Comparison of ENCODE assay signal across 27 mouse cellular contexts in the genomic region with DNA sequence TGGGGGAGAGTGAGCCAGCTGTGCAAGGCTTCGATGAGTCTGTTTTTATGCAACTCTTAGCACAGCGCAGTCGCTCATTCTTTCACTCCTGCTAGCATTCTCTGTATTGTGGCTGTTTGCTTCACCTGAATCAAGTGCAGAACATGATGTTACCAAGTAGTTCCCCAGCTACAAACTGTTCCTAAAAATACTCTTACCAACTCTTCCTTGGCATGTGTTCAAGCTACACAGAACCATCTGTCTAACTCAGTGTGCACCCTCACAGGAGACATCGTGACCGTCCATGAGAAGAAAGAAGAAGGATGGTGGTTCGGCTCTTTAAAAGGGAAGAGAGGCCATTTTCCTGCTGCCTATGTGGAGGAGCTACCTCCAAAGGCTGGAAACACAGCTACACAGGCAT. TPM values are rescaled to one million over a fixed set of nuclear protein-coding genes. Genes with fewer than 3 reads are reported as not detected.
DNase-seq lines count a peak whose midpoint lies in the region; TF ChIP-seq lines count a peak whose summit lies in the region.
"Had no signal": no experiment of that assay in that cellular context is flagged by ENCODE, and none has a peak within 500 bp of the region (broad histone marks: within the 10 kb centered on the region; RNA-seq: fewer than 3 reads in every experiment).

No protein-coding gene starts in this region.

- intact Hi-C loops in left cerebral cortex, postnatal 36 days (cut with DNase I), result no loop called here
- intact Hi-C loops in gastrocnemius, adult 2 months (cut with DNase I), result no loop called here

- DNase-seq in cerebellum, postnatal 10 days, result peak; percentile 5 to 12
- DNase-seq in cerebellum, adult 18-20 months, result no peak
- DNase-seq in layer of hippocampus, adult 2 months (ENCODE audit: low spot score in 2 of 2), result peak in 1 of 2 experiments; percentile 29
- DNase-seq in layer of hippocampus, postnatal 25 days (ENCODE audit: extremely low spot score in 1 of 2, low spot score in 1 of 2), result no peak
- peak; percentile 15 to 25 for DNase-seq in left cerebral cortex, postnatal 36 days (ENCODE audit: low spot score in 2 of 2)
- DNase-seq in ovary, postnatal 36 days (ENCODE audit: low spot score), result no peak
- DNase-seq in gastrocnemius, adult 2 months, result no peak
- DNase-seq: adrenal gland, adult 8-10 months; forebrain, postnatal 0 days; gastrocnemius, postnatal 36 days; heart, postnatal 10 days; kidney, adult 8-10 months; kidney, postnatal 36 days; lung, embryonic 14.5 days; lung, postnatal 36 days; spleen, adult 18-20 months; thymus, adult 18-20 months; thymus, postnatal 4 days had no signal

- no peak for TF ChIP-seq POLR2A in bone marrow macrophage, adult 2 months (IDR thresholded peaks at IDR 0.05; ENCODE audit: borderline replicate concordance, low read depth, low read length)

- 0 out of 2 replicates have a peak overlapping the region, but pooled peaks have one; percentile 19 for H3K27ac ChIP-seq in layer of hippocampus, adult 2 months
- peak overlapping the region; percentile 17; the same call in 1 of the 2 replicates for H3K27ac ChIP-seq in bone marrow macrophage, adult 2 months (ENCODE audit: insufficient read depth, low read depth, low read length)
- H3K27ac ChIP-seq in gastrocnemius, adult 2 months, result no peak overlapping the region
- H3K27ac ChIP-seq: heart, embryonic 10.5 days; hindbrain, embryonic 12.5 days; liver, embryonic 12.5 days had no signal

- H3K4me1 ChIP-seq in bone marrow macrophage, adult 2 months (ENCODE audit: control insufficient read depth, insufficient read depth, low read length), result peaks cover 5% of the 10 kb centered on the region
- H3K4me1 ChIP-seq: heart, embryonic 10.5 days; hindbrain, embryonic 12.5 days had no signal

- no peak overlapping the region for H3K4me3 ChIP-seq in layer of hippocampus, adult 2 months
- no peak overlapping the region for H3K4me3 ChIP-seq in bone marrow macrophage, adult 2 months (ENCODE audit: insufficient read depth, low read length)
- no peak overlapping the region for H3K4me3 ChIP-seq in gastrocnemius, adult 2 months
- H3K4me3 ChIP-seq: forebrain, embryonic 10.5 days; heart, embryonic 10.5 days; hindbrain, embryonic 12.5 days; liver, embryonic 12.5 days; midbrain, embryonic 10.5 days had no signal

- no peak for TF ChIP-seq CTCF in layer of hippocampus, adult 2 months (conservative IDR thresholded peaks at IDR 0.05)
- TF ChIP-seq CTCF in bone marrow macrophage, adult 2 months (IDR thresholded peaks at IDR 0.05; ENCODE audit: low read depth, low read length), result no peak
- no peak for TF ChIP-seq CTCF in gastrocnemius, adult 2 months (IDR thresholded peaks at IDR 0.05)

RNA-seq across cellular contexts. Expression of a gene that starts 17.3 kb away (rescaled TPM):
- 1 to 10 TPM in 1 of 2 experiments, under 1 TPM in 1; 0.71 to 1.2 TPM for total RNA-seq in layer of hippocampus, adult 2 months (2021)
- total RNA-seq in layer of hippocampus, postnatal 25 days (2021), result 1 to 10 TPM; 1.1 to 1.4 TPM
- 41.9 and 47.4 TPM in 2 replicates for polyA plus RNA-seq in bone marrow macrophage, adult 2 months (2012; ENCODE audit: insufficient read depth, insufficient read length, missing spikeins)
- total RNA-seq in left cerebral cortex, postnatal 36 days (2021), result 1 to 10 TPM in 1 of 2 experiments, under 1 TPM in 1; 0.86 to 1.4 TPM
- total RNA-seq in gastrocnemius, adult 2 months (2021), result under 1 TPM; 0.36 to 0.99 TPM

RNA-seq across cellular contexts. Expression of a gene that starts 22.1 kb away (rescaled TPM):
- not detected for total RNA-seq in layer of hippocampus, adult 2 months (2021)
- total RNA-seq in layer of hippocampus, postnatal 25 days (2021), result not detected
- polyA plus RNA-seq in bone marrow macrophage, adult 2 months (2012; ENCODE audit: insufficient read depth, insufficient read length, missing spikeins), result not detected in 2 replicates
- total RNA-seq in left cerebral cortex, postnatal 36 days (2021), result not detected
- total RNA-seq in gastrocnemius, adult 2 months (2021), result not detected
- total RNA-seq: adrenal gland, adult 8-10 months; forebrain, postnatal 0 days; gastrocnemius, postnatal 36 days; heart, postnatal 10 days; midbrain, postnatal 0 days; neutrophil, adult 5-6 weeks had no signal
- polyA plus RNA-seq: forebrain, embryonic 10.5 days; forebrain, postnatal 0 days; heart, embryonic 10.5 days; liver, embryonic 12.5 days; lung, embryonic 14.5 days; midbrain, embryonic 10.5 days; stomach, embryonic 14.5 days had no signal

RNA-seq across cellular contexts. Expression of a gene that starts 53.1 kb away (rescaled TPM):
- total RNA-seq in layer of hippocampus, adult 2 months (2021), result 1 to 10 TPM; 4.2 to 4.8 TPM
- 1 to 10 TPM; 3.3 to 4.2 TPM for total RNA-seq in layer of hippocampus, postnatal 25 days (2021)
- polyA plus RNA-seq in bone marrow macrophage, adult 2 months (2012; ENCODE audit: insufficient read depth, insufficient read length, missing spikeins), result 38.3 and 38.4 TPM in 2 replicates
- 1 to 10 TPM; 5.4 to 5.8 TPM for total RNA-seq in left cerebral cortex, postnatal 36 days (2021)
- 1 to 10 TPM; 1.2 to 2.1 TPM for total RNA-seq in gastrocnemius, adult 2 months (2021)

Comparison
In these comparisons a context has a peak if more than half of its experiments do, and no peak if none do; other contexts are left out.
1. DNase-seq: peak in cerebellum, postnatal 10 days (2 of 2) and left cerebral cortex, postnatal 36 days (2 of 2); none in cerebellum, adult 18-20 months (0 of 2), layer of hippocampus, postnatal 25 days (0 of 2), ovary, postnatal 36 days (single experiment) and gastrocnemius, adult 2 months (single experiment).